22 mouse cellular contexts compared by ENCODE assay signal in the genomic region with DNA sequence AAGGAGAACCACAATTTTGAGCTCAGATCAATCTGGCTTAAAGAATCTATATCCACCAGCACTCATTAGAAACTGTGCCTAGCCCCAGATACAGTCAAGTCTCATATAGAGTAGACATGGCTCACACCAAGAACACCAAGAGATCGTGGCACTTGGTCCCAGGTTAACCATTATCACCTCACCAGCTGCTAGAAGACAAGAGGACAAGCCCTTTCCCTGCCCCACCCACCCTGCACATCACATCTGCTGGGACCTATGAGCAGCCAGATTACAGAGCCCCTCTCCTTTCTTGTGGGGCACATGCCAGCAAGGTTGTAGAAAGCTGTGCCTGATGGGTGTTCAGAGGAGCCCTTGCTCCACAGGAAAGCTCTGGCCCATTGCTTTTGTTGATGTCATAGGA.
DNase-seq lines count a peak whose midpoint lies in the region; ATAC-seq and TF ChIP-seq lines count a peak whose summit lies in the region.
"Had no signal": no experiment of that assay in that cellular context is flagged by ENCODE, and none has a peak within 500 bp of the region (broad histone marks: within the 10 kb centered on the region; RNA-seq: fewer than 3 reads in every experiment).

No protein-coding gene starts in this region.

- peak overlapping the region; percentile 60 for H3K4me2 ChIP-seq in liver, embryonic 13.5 days
- H3K4me2 ChIP-seq in liver, postnatal 0 days (ENCODE audit: low read depth, low read length) = no peak overlapping the region
- H3K4me2 ChIP-seq in midbrain, embryonic 14.5 days (ENCODE audit: low read length) = no peak overlapping the region
- H3K4me2 ChIP-seq: embryonic facial prominence, embryonic 13.5 days; heart, embryonic 13.5 days; hindbrain, embryonic 15.5 days had no signal

- H3K36me3 ChIP-seq in liver, embryonic 13.5 days = no peaks in the 10 kb centered on the region
- no peaks in the 10 kb centered on the region for H3K36me3 ChIP-seq in liver, postnatal 0 days (replicated peaks; ENCODE audit: insufficient read depth, low read length)
- no peaks in the 10 kb centered on the region for H3K36me3 ChIP-seq in midbrain, embryonic 14.5 days (ENCODE audit: control insufficient read depth, insufficient read depth, low read length)
- H3K36me3 ChIP-seq: embryonic facial prominence, embryonic 13.5 days; forebrain, embryonic 10.5 days; heart, embryonic 13.5 days; hindbrain, embryonic 15.5 days had no signal

- DNase-seq in liver, embryonic 13.5 days = no peak
- no peak for DNase-seq in liver, postnatal 0 days
- no peak for DNase-seq in left cerebral cortex, postnatal 36 days (ENCODE audit: low spot score in 2 of 2)
- DNase-seq in midbrain, embryonic 14.5 days = no peak
- DNase-seq in gastrocnemius, postnatal 36 days = no peak
- no peak for DNase-seq in urinary bladder, adult 2 months (ENCODE audit: low spot score)
- DNase-seq: adrenal gland, adult 8-10 months; adrenal gland, postnatal 36 days; cerebellum, adult 11-12 months; cerebellum, adult 9-10 months; cerebellum, postnatal 25 days; gastrocnemius, adult 2 months; gastrocnemius, postnatal 25 days; heart, adult 11 months; heart, postnatal 36 days had no signal

- H3K4me1 ChIP-seq in bone marrow, adult 2 months (ENCODE audit: control insufficient read depth, insufficient read depth, low read length) = peaks cover 3% of the 10 kb centered on the region; the same call in 1 of the 2 replicates
- H3K4me1 ChIP-seq in liver, embryonic 13.5 days (replicated peaks) = peaks cover 53% of the 10 kb centered on the region
- H3K4me1 ChIP-seq in liver, postnatal 0 days (ENCODE audit: insufficient read depth) = peaks cover 20% of the 10 kb centered on the region
- H3K4me1 ChIP-seq in midbrain, embryonic 14.5 days (ENCODE audit: control insufficient read depth, insufficient read depth, low read length) = 0 out of 2 replicates have a peak, but pooled peaks cover 6% of the 10 kb centered on the region

- TF ChIP-seq CTCF in bone marrow, adult 2 months (IDR thresholded peaks at IDR 0.05; ENCODE audit: control insufficient read depth, insufficient read depth, low read length) = no peak
- no peak for TF ChIP-seq CTCF in liver, postnatal 0 days (IDR thresholded peaks at IDR 0.05; ENCODE audit: low read depth)

- peak; percentile 21; the same call in 1 of the 2 replicates for TF ChIP-seq EP300 in liver, postnatal 0 days (IDR thresholded peaks at IDR 0.05; ENCODE audit: low read depth)

- no peaks in the 10 kb centered on the region for H3K9me3 ChIP-seq in liver, embryonic 13.5 days (replicated peaks)
- no peaks in the 10 kb centered on the region for H3K9me3 ChIP-seq in liver, postnatal 0 days (ENCODE audit: low read length)
- no peaks in the 10 kb centered on the region for H3K9me3 ChIP-seq in midbrain, embryonic 14.5 days (ENCODE audit: control insufficient read depth, low read length)
- H3K9me3 ChIP-seq: embryonic facial prominence, embryonic 13.5 days; forebrain, embryonic 10.5 days; heart, embryonic 13.5 days; hindbrain, embryonic 15.5 days had no signal

- 56% methylated on average over 1 of the region's 1 CpGs for WGBS in bone marrow, adult 2 months
- WGBS in liver, embryonic 13.5 days (ENCODE audit: insufficient replicate concordance) = 18% methylated on average over 1 of the region's 1 CpGs
- 57% methylated on average over 1 of the region's 1 CpGs for WGBS in liver, postnatal 0 days (ENCODE audit: insufficient replicate concordance)
- WGBS in midbrain, embryonic 14.5 days = 88% methylated on average over 1 of the region's 1 CpGs

- no peak for TF ChIP-seq POLR2A in bone marrow, adult 2 months (IDR thresholded peaks at IDR 0.05; ENCODE audit: borderline replicate concordance, control insufficient read depth, low read depth, low read length)

- intact Hi-C loops in left cerebral cortex, postnatal 36 days (cut with DNase I) = no loop called here
- intact Hi-C loops in gastrocnemius, postnatal 36 days (cut with DNase I) = no loop called here

- H3K27me3 ChIP-seq in liver, embryonic 13.5 days = no peaks in the 10 kb centered on the region
- H3K27me3 ChIP-seq in liver, postnatal 0 days (ENCODE audit: insufficient read depth, low read length) = no peaks in the 10 kb centered on the region
- H3K27me3 ChIP-seq in midbrain, embryonic 14.5 days (ENCODE audit: control insufficient read depth, insufficient read depth, low read length) = no peaks in the 10 kb centered on the region
- H3K27me3 ChIP-seq: embryonic facial prominence, embryonic 13.5 days; heart, embryonic 13.5 days; hindbrain, embryonic 15.5 days had no signal

- H3K9ac ChIP-seq in liver, embryonic 13.5 days = no peak overlapping the region
- H3K9ac ChIP-seq in liver, postnatal 0 days (replicated peaks) = no peak overlapping the region
- no peak overlapping the region for H3K9ac ChIP-seq in midbrain, embryonic 14.5 days (replicated peaks; ENCODE audit: low read length)
- H3K9ac ChIP-seq: embryonic facial prominence, embryonic 13.5 days; hindbrain, embryonic 15.5 days had no signal

- peak overlapping the region; percentile 40; the same call in 1 of the 2 replicates for H3K27ac ChIP-seq in bone marrow, adult 2 months (ENCODE audit: control insufficient read depth, insufficient read depth, low read depth, low read length, poor library complexity)
- peak overlapping the region; percentile 96 for H3K27ac ChIP-seq in liver, embryonic 13.5 days
- H3K27ac ChIP-seq in liver, postnatal 0 days (ENCODE audit: low read depth) = no peak overlapping the region
- no peak overlapping the region for H3K27ac ChIP-seq in midbrain, embryonic 14.5 days (replicated peaks; ENCODE audit: low read depth, low read length)
- H3K27ac ChIP-seq: forebrain, embryonic 10.5 days; gastrocnemius, adult 2 months; hindbrain, embryonic 15.5 days had no signal

- peak; percentile 33; the same call in 1 of the 2 replicates for ATAC-seq in erythroid progenitor cell, adult 5-6 weeks (replicated peaks; ENCODE audit: low FRiP score, poor library complexity, severe bottlenecking)
- peak; percentile 72 for ATAC-seq in liver, embryonic 13.5 days (ENCODE audit: low read depth)
- ATAC-seq in liver, postnatal 0 days = peak; percentile 42
- no peak for ATAC-seq in midbrain, embryonic 14.5 days (ENCODE audit: low FRiP score, low TSS enrichment)
- ATAC-seq: forebrain, embryonic 14.5 days had no signal

- H3K4me3 ChIP-seq in bone marrow, adult 2 months (replicated peaks; ENCODE audit: control insufficient read depth, low read depth, low read length) = no peak overlapping the region
- H3K4me3 ChIP-seq in liver, embryonic 13.5 days (replicated peaks) = no peak overlapping the region
- H3K4me3 ChIP-seq in liver, postnatal 0 days (ENCODE audit: low read depth, low read length) = no peak overlapping the region
- no peak overlapping the region for H3K4me3 ChIP-seq in midbrain, embryonic 14.5 days (replicated peaks; ENCODE audit: low read depth, low read length)
- H3K4me3 ChIP-seq: embryonic facial prominence, embryonic 13.5 days; forebrain, embryonic 10.5 days; gastrocnemius, adult 2 months; heart, embryonic 13.5 days; hindbrain, embryonic 15.5 days had no signal

Comparison
In these comparisons a context has a peak if more than half of its experiments do, and no peak if none do; other contexts are left out.
1. H3K27ac ChIP-seq: peak in bone marrow, adult 2 months (single experiment) and liver, embryonic 13.5 days (single experiment); none in liver, postnatal 0 days (single experiment) and midbrain, embryonic 14.5 days (single experiment).